ENCODE assay signal across 34 mouse cellular contexts in the genomic region with DNA sequence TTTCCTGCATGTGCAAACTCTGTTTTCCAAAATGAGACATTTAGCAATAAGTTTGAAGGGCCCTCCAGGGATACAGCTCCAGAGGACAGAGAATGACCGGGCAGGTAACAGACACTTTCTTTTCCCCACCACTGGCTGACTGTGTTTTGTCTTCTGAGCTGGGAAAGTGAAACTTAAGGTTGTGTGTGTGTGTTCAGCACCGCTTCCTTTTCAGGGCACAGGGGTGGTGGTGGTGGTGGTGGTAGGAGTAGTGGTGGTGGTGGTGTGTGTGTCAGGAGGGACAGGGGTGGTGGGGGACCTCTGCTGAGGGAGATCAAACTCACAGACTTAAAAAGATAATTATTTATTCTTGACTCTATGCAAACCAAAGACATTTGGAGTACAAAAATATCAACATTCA. TPM values are rescaled to one million over a fixed set of nuclear protein-coding genes. Genes with fewer than 3 reads are reported as not detected.
DNase-seq lines count a peak whose midpoint lies in the region; ATAC-seq and TF ChIP-seq lines count a peak whose summit lies in the region.
"Had no signal": no experiment of that assay in that cellular context is flagged by ENCODE, and none has a peak within 500 bp of the region (broad histone marks: within the 10 kb centered on the region; RNA-seq: fewer than 3 reads in every experiment).

No protein-coding gene starts in this region.

- no peak for TF ChIP-seq POLR2A in thymus, adult 2 months (IDR thresholded peaks at IDR 0.05; ENCODE audit: control insufficient read depth, extremely low read depth, insufficient read depth, low read length, poor library complexity)
- no peak for TF ChIP-seq POLR2A in CH12.LX (IDR thresholded peaks at IDR 0.05; ENCODE audit: low read depth, low read length)

- no peak overlapping the region for H3K4me3 ChIP-seq in thymus, adult 2 months (ENCODE audit: control insufficient read depth, insufficient read depth, low read length)
- H3K4me3 ChIP-seq in CH12.LX (replicated peaks in 1 of 3; ENCODE audit: low read depth in 2 of 3, low read length in 2 of 3, poor library complexity in 1 of 3) = no peak overlapping the region
- H3K4me3 ChIP-seq: embryonic facial prominence, embryonic 10.5 days; embryonic facial prominence, embryonic 15.5 days; forebrain, embryonic 12.5 days; heart, adult 2 months; heart, embryonic 12.5 days; hindbrain, embryonic 13.5 days; layer of hippocampus, adult 2 months; limb, embryonic 10.5 days; limb, embryonic 15.5 days; midbrain, embryonic 12.5 days; myocyte; stomach, embryonic 15.5 days had no signal

- TF ChIP-seq CTCF in thymus, adult 2 months (IDR thresholded peaks at IDR 0.05; ENCODE audit: borderline replicate concordance, control insufficient read depth, extremely low read depth, insufficient read depth, low read length, poor library complexity) = no peak
- TF ChIP-seq CTCF in CH12.LX (conservative IDR thresholded peaks at IDR 0.05 in 1 of 2, IDR thresholded peaks at IDR 0.05 in 1 of 2; ENCODE audit: low read depth in 2 of 2, low read length in 2 of 2) = no peak

- H3K27ac ChIP-seq in thymus, adult 2 months (ENCODE audit: control insufficient read depth, insufficient read depth, low read length) = peak overlapping the region; percentile 39; the same call in 1 of the 2 replicates
- no peak overlapping the region for H3K27ac ChIP-seq in CH12.LX (ENCODE audit: insufficient read depth, low read depth)
- H3K27ac ChIP-seq: embryonic facial prominence, embryonic 10.5 days; embryonic facial prominence, embryonic 15.5 days; forebrain, embryonic 12.5 days; heart, adult 2 months; hindbrain, embryonic 13.5 days; layer of hippocampus, adult 2 months; limb, embryonic 10.5 days; limb, embryonic 15.5 days; liver, embryonic 14.5 days; midbrain, embryonic 12.5 days; stomach, embryonic 15.5 days had no signal

- H3K4me1 ChIP-seq in thymus, adult 2 months (replicated peaks; ENCODE audit: control insufficient read depth, insufficient read depth, low read length) = peaks cover 30% of the 10 kb centered on the region
- H3K4me1 ChIP-seq in CH12.LX (ENCODE audit: control insufficient read depth in 1 of 2, insufficient read depth in 2 of 2) = peaks cover 6 to 10% of the 10 kb centered on the region in 2 experiments
- H3K4me1 ChIP-seq: limb, embryonic 15.5 days; midbrain, embryonic 12.5 days; stomach, embryonic 15.5 days had no signal

- no peaks in the 10 kb centered on the region for H3K27me3 ChIP-seq in thymus, adult 2 months (ENCODE audit: control insufficient read depth, insufficient read depth, low read length)
- H3K27me3 ChIP-seq in CH12.LX (replicated peaks) = peaks cover 18% of the 10 kb centered on the region
- H3K27me3 ChIP-seq: stomach, embryonic 15.5 days had no signal

- DNase-seq in thymus, adult 2 months = peak; percentile 39
- DNase-seq in thymus, postnatal 25 days = no peak
- DNase-seq in A20 (ENCODE audit: low read depth, low spot score) (peak; percentile 26), CH12.LX (ENCODE audit: extremely low read depth) (no peak)
- no peak for DNase-seq in gastrocnemius, postnatal 10 days
- DNase-seq in frontal cortex, postnatal 10 days (ENCODE audit: low spot score in 2 of 2) = no peak
- no peak for DNase-seq in kidney, adult 9 months
- DNase-seq: adrenal gland, adult 2 months; adrenal gland, postnatal 36 days; B cell, adult 2 months; cerebellum, adult 2 months; cerebellum, postnatal 14 days; forebrain, postnatal 0 days; gastrocnemius, postnatal 14 days; heart, adult 2 months; heart, postnatal 4 days; kidney, adult 11 months; kidney, postnatal 36 days; lung, embryonic 14.5 days; lung, postnatal 14 days; right cerebral cortex, postnatal 14 days had no signal

- H3K9ac ChIP-seq in CH12.LX (ENCODE audit: insufficient read depth, low read depth) = no peak overlapping the region
- H3K9ac ChIP-seq: embryonic facial prominence, embryonic 15.5 days; forebrain, embryonic 12.5 days; forebrain, postnatal 0 days; heart, embryonic 12.5 days; hindbrain, embryonic 13.5 days; limb, embryonic 15.5 days; liver, embryonic 14.5 days; lung, embryonic 14.5 days; midbrain, embryonic 12.5 days; stomach, embryonic 15.5 days had no signal

- H3K36me3 ChIP-seq in thymus, adult 2 months (ENCODE audit: control insufficient read depth, insufficient read depth, low read length) = no peaks in the 10 kb centered on the region
- no peaks in the 10 kb centered on the region for H3K36me3 ChIP-seq in CH12.LX (replicated peaks in 1 of 2; ENCODE audit: control insufficient read depth in 1 of 2, insufficient read depth in 1 of 2, low read length in 1 of 2)
- H3K36me3 ChIP-seq: embryonic facial prominence, embryonic 10.5 days; embryonic facial prominence, embryonic 15.5 days; forebrain, embryonic 12.5 days; heart, embryonic 12.5 days; hindbrain, embryonic 13.5 days; limb, embryonic 10.5 days; limb, embryonic 15.5 days; midbrain, embryonic 12.5 days; stomach, embryonic 15.5 days had no signal

- H3K4me2 ChIP-seq in CH12.LX (ENCODE audit: insufficient read depth, low read depth, poor library complexity, severe bottlenecking) = peak overlapping the region; percentile 76
- H3K4me2 ChIP-seq: embryonic facial prominence, embryonic 15.5 days; forebrain, embryonic 12.5 days; heart, embryonic 12.5 days; hindbrain, embryonic 13.5 days; limb, embryonic 15.5 days; lung, embryonic 14.5 days; midbrain, embryonic 12.5 days; stomach, embryonic 15.5 days had no signal

- H3K9me3 ChIP-seq in CH12.LX (replicated peaks; ENCODE audit: low read length) = no peaks in the 10 kb centered on the region
- H3K9me3 ChIP-seq: embryonic facial prominence, embryonic 10.5 days; embryonic facial prominence, embryonic 15.5 days; forebrain, embryonic 12.5 days; heart, embryonic 12.5 days; hindbrain, embryonic 13.5 days; limb, embryonic 10.5 days; limb, embryonic 15.5 days; midbrain, embryonic 12.5 days; stomach, embryonic 15.5 days had no signal

- dilution Hi-C loops in CH12.LX (cut with MboI; ENCODE audit: extremely low pct_ligation_motif_present, extremely low pct_unique_long_range_greater_than_20kb, low sequenced_read_pairs) = no loop called here

- no peak for TF ChIP-seq RAD21 in CH12.LX (IDR thresholded peaks at IDR 0.05; ENCODE audit: low read depth, low read length)

- WGBS in thymus, adult 2 months = 10% methylated on average over 2 of the region's 2 CpGs

- peak; percentile 27 for ATAC-seq in inflammation-experienced regulatory T-cells, adult 6 months
- ATAC-seq: forebrain, postnatal 0 days had no signal

- in situ Hi-C loops in CH12.LX (cut with MboI; ENCODE audit: low pct_ligation_motif_present, low pct_unique_long_range_greater_than_20kb, low sequenced_read_pairs) = no loop called here

- H3K79me2 ChIP-seq in CH12.LX (replicated peaks; ENCODE audit: control insufficient read depth, extremely low read depth, insufficient read depth, poor library complexity, severe bottlenecking) = no peaks in the 10 kb centered on the region

- no peak for TF ChIP-seq EP300 in CH12.LX (IDR thresholded peaks at IDR 0.05; ENCODE audit: low read length)

TF ChIP-seq in CH12.LX, 34 proteins besides CTCF, POLR2A, EP300 and RAD21 (continues in another document):
- no peak for TF ChIP-seq TCF12 (IDR thresholded peaks at IDR 0.05; ENCODE audit: low read depth, low read length)
- TF ChIP-seq CHD1 (IDR thresholded peaks at IDR 0.05; ENCODE audit: low read depth, low read length) = no peak
- TF ChIP-seq SIN3A (IDR thresholded peaks at IDR 0.05; ENCODE audit: low read length) = no peak
- TF ChIP-seq NELFE (IDR thresholded peaks at IDR 0.05; ENCODE audit: low read depth, low read length) = no peak
- no peak for TF ChIP-seq JUN (IDR thresholded peaks at IDR 0.05; ENCODE audit: insufficient read depth, low read depth, low read length)
- no peak for TF ChIP-seq NRF1 (IDR thresholded peaks at IDR 0.05; ENCODE audit: low read depth, low read length)
- TF ChIP-seq ZKSCAN1 (IDR thresholded peaks at IDR 0.05; ENCODE audit: borderline replicate concordance, low read depth, low read length) = no peak
- TF ChIP-seq CHD2 (IDR thresholded peaks at IDR 0.05; ENCODE audit: low read length) = no peak
- TF ChIP-seq SMC3 (IDR thresholded peaks at IDR 0.05; ENCODE audit: low read depth, low read length) = no peak
- TF ChIP-seq MAFK (IDR thresholded peaks at IDR 0.05; ENCODE audit: insufficient replicate concordance, low read length) = no peak
- TF ChIP-seq ZMIZ1 (IDR thresholded peaks at IDR 0.05; ENCODE audit: low read depth, low read length) = no peak
- TF ChIP-seq ZNF384 (IDR thresholded peaks at IDR 0.05; ENCODE audit: low read depth, low read length) = no peak
- no peak for TF ChIP-seq USF2 (conservative IDR thresholded peaks at IDR 0.05; ENCODE audit: low read depth, low read length)
- no peak for TF ChIP-seq MEF2A (IDR thresholded peaks at IDR 0.05; ENCODE audit: borderline replicate concordance, low read depth, low read length)
- TF ChIP-seq MAZ (IDR thresholded peaks at IDR 0.05; ENCODE audit: low read depth, low read length) = no peak

RNA-seq across cellular contexts. Expression of a gene that starts 3.9 kb away (rescaled TPM):
- 30.0 and 43.4 TPM in 2 replicates for polyA plus RNA-seq in thymus, adult 2 months (2012; rRNA removed)
- total RNA-seq in CH12.LX (2012; rRNA removed) = 1.3 TPM in 2 replicates
- 0.36 and 0.63 TPM in 2 replicates for total RNA-seq in CH12.LX (2014; rRNA removed)
- polyA plus RNA-seq in CH12.LX (2012; ENCODE audit: insufficient read length, low read depth) = 1.3 and 1.5 TPM in 2 replicates
- 10 to 100 TPM; 33.2 to 83.1 (median 69.4) TPM for polyA plus RNA-seq in inflammation-experienced regulatory T-cells, adult 6 months (2017; shearing (Covaris generic))
- under 1 TPM; 0.25 to 0.52 TPM for total RNA-seq in gastrocnemius, postnatal 10 days (2021)

RNA-seq across cellular contexts. Expression of a gene that starts 31.3 kb away (rescaled TPM):
- 2.9 and 4.3 TPM in 2 replicates for polyA plus RNA-seq in thymus, adult 2 months (2012; rRNA removed)
- not detected in 2 replicates for total RNA-seq in CH12.LX (2012; rRNA removed)
- not detected in 2 replicates for total RNA-seq in CH12.LX (2014; rRNA removed)
- polyA plus RNA-seq in CH12.LX (2012; ENCODE audit: insufficient read length, low read depth) = not detected in 2 replicates
- under 1 TPM; 0.21 to 0.40 (median 0.32) TPM for polyA plus RNA-seq in inflammation-experienced regulatory T-cells, adult 6 months (2017; shearing (Covaris generic))
- 100 to 1,000 TPM; 160 to 206 TPM for total RNA-seq in gastrocnemius, postnatal 10 days (2021)
- polyA plus RNA-seq: midbrain, embryonic 12.5 days; myocyte had no signal

RNA-seq across cellular contexts. Expression of a gene that starts 58.2 kb away (rescaled TPM):
- 1.9 and 2.4 TPM in 2 replicates for polyA plus RNA-seq in thymus, adult 2 months (2012; rRNA removed)
- total RNA-seq in CH12.LX (2012; rRNA removed) = 9.6 and 12.3 TPM in 2 replicates
- total RNA-seq in CH12.LX (2014; rRNA removed) = 12.7 and 15.4 TPM in 2 replicates
- 17.4 and 21.5 TPM in 2 replicates for polyA plus RNA-seq in CH12.LX (2012; ENCODE audit: insufficient read length, low read depth)
- polyA plus RNA-seq in inflammation-experienced regulatory T-cells, adult 6 months (2017; shearing (Covaris generic)) = 1 to 10 TPM in 1 of 3 experiments, under 1 TPM in 2; 0.50 to 1.8 (median 0.55) TPM
- 1 to 10 TPM; 6.6 to 7.0 TPM for total RNA-seq in gastrocnemius, postnatal 10 days (2021)

RNA-seq across cellular contexts. Expression of a gene that starts 58.3 kb away (rescaled TPM):
- polyA plus RNA-seq in thymus, adult 2 months (2012; rRNA removed) = 29.3 and 31.7 TPM in 2 replicates
- 3.3 TPM in 2 replicates for total RNA-seq in CH12.LX (2012; rRNA removed)
- total RNA-seq in CH12.LX (2014; rRNA removed) = 2.6 and 2.8 TPM in 2 replicates
- 3.2 and 3.9 TPM in 2 replicates for polyA plus RNA-seq in CH12.LX (2012; ENCODE audit: insufficient read length, low read depth)
- 1 to 10 TPM; 2.2 to 2.5 (median 2.4) TPM for polyA plus RNA-seq in inflammation-experienced regulatory T-cells, adult 6 months (2017; shearing (Covaris generic))
- total RNA-seq in gastrocnemius, postnatal 10 days (2021) = 1 to 10 TPM; 4.0 TPM

Comparison
In these comparisons a context has a peak if more than half of its experiments do, and no peak if none do; other contexts are left out.
1. DNase-seq: peak in thymus, adult 2 months (single experiment) and A20 (single experiment); none in thymus, postnatal 25 days (single experiment), CH12.LX (single experiment), gastrocnemius, postnatal 10 days (single experiment), frontal cortex, postnatal 10 days (0 of 2) and kidney, adult 9 months (single experiment).
2. RNA of a gene that starts 3.9 kb away (polyA plus RNA-seq): 33.2 to 83.1 TPM in inflammation-experienced regulatory T-cells, adult 6 months and 30.0 to 43.4 TPM in thymus, adult 2 months; 1.3 to 1.5 TPM in CH12.LX; every median in the first group is over 10 times any median in the second.